ENCODE assay signal across 8 mouse cellular contexts in the genomic region with DNA sequence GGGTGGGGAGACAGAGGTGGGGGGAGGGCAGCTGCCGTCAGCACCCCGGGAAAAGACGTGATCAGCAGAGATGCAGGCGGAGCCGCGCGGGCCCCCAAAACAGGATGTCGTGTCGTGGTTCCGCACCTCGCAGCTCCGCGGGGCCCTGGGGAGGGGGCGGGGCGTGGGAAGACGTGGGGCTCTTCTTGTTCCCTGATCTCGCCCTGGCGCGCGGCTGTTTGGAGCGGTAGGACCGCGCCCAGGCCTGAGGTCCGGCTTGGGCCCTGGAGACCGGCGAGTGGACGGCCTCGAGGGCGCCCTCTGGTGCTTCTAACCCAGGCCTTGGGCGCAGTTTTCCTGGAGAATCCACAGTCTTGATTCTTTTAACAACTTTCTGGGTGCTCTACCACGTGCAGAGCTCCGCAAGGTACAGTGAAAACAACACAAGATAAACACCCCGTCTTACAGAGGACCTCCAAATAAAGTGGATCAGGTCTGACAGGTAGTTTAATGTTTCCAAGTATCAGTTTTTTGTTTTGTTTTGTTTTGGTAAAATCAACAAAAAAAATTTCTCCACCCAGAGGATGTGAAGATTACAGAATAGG. TPM values are rescaled to one million over a fixed set of nuclear protein-coding genes. Genes with fewer than 3 reads are reported as not detected.
DNase-seq lines count a peak whose midpoint lies in the region; ATAC-seq and TF ChIP-seq lines count a peak whose summit lies in the region.

No protein-coding gene starts in this region.

- ATAC-seq in embryonic facial prominence, embryonic 15.5 days (ENCODE audit: insufficient number of reproducible peaks, low FRiP score, low TSS enrichment, low read depth) = peak; percentile 85
- peak; percentile 59 for ATAC-seq in limb, embryonic 11.5 days (ENCODE audit: insufficient number of reproducible peaks, low FRiP score, low TSS enrichment, low read depth)
- peak; percentile 79 for ATAC-seq in midbrain, embryonic 12.5 days (ENCODE audit: low FRiP score, low read depth)

- peak overlapping the region; percentile 79 for H3K4me2 ChIP-seq in embryonic facial prominence, embryonic 15.5 days (replicated peaks)
- peak overlapping the region; percentile 88 for H3K4me2 ChIP-seq in limb, embryonic 11.5 days (ENCODE audit: low read depth, severe bottlenecking)
- peak overlapping the region; percentile 81 for H3K4me2 ChIP-seq in midbrain, embryonic 12.5 days (replicated peaks)

- H3K27ac ChIP-seq in bone marrow macrophage, adult 2 months (ENCODE audit: insufficient read depth, low read depth, low read length) = peak overlapping the region; percentile 99
- H3K27ac ChIP-seq in embryonic facial prominence, embryonic 15.5 days (replicated peaks) = peak overlapping the region; percentile 99
- peak overlapping the region; percentile 92 for H3K27ac ChIP-seq in limb, embryonic 11.5 days (replicated peaks; ENCODE audit: low read depth, low read length)
- peak overlapping the region; percentile 84 for H3K27ac ChIP-seq in midbrain, embryonic 12.5 days (replicated peaks)

- TF ChIP-seq CTCF in bone marrow macrophage, adult 2 months (IDR thresholded peaks at IDR 0.05; ENCODE audit: low read depth, low read length) = 0 out of 2 replicates have a peak, but pooled peaks have one; percentile 12

- no peaks in the 10 kb centered on the region for H3K27me3 ChIP-seq in embryonic facial prominence, embryonic 15.5 days
- H3K27me3 ChIP-seq in limb, embryonic 11.5 days (ENCODE audit: control insufficient read depth, insufficient read depth, low read length) = no peaks in the 10 kb centered on the region
- no peaks in the 10 kb centered on the region for H3K27me3 ChIP-seq in midbrain, embryonic 12.5 days

- DNase-seq in CD4-positive helper T cell, adult 2 months (ENCODE audit: low read depth, low spot score) = peak; percentile 95
- DNase-seq in heart, adult 8-10 months (ENCODE audit: low spot score) = peak; percentile 93
- DNase-seq in kidney, adult 8-10 months = peak; percentile 89 to 94
- peak; percentile 93 for DNase-seq in limb, embryonic 11.5 days (ENCODE audit: low spot score)
- DNase-seq in spleen, postnatal 10 days (ENCODE audit: low spot score in 2 of 2) = peak; percentile 92 to 93

- H3K4me3 ChIP-seq in bone marrow macrophage, adult 2 months (ENCODE audit: insufficient read depth, low read length) = peak overlapping the region; percentile 74
- peak overlapping the region; percentile 84 for H3K4me3 ChIP-seq in embryonic facial prominence, embryonic 15.5 days (replicated peaks)
- H3K4me3 ChIP-seq in limb, embryonic 11.5 days (ENCODE audit: low read depth, low read length) = peak overlapping the region; percentile 82
- H3K4me3 ChIP-seq in midbrain, embryonic 12.5 days = peak overlapping the region; percentile 81

- H3K4me1 ChIP-seq in bone marrow macrophage, adult 2 months (ENCODE audit: control insufficient read depth, insufficient read depth, low read length) = peaks cover 15% of the 10 kb centered on the region
- peaks cover 41% of the 10 kb centered on the region for H3K4me1 ChIP-seq in embryonic facial prominence, embryonic 15.5 days
- peaks cover 29% of the 10 kb centered on the region for H3K4me1 ChIP-seq in limb, embryonic 11.5 days (ENCODE audit: control insufficient read depth, insufficient read depth, low read length)
- peaks cover 40% of the 10 kb centered on the region for H3K4me1 ChIP-seq in midbrain, embryonic 12.5 days

- peak overlapping the region; percentile 69 for H3K9ac ChIP-seq in embryonic facial prominence, embryonic 15.5 days
- peak overlapping the region; percentile 90 for H3K9ac ChIP-seq in limb, embryonic 11.5 days (ENCODE audit: low read length)
- peak overlapping the region; percentile 81 for H3K9ac ChIP-seq in midbrain, embryonic 12.5 days (replicated peaks)

- TF ChIP-seq POLR2A in bone marrow macrophage, adult 2 months (IDR thresholded peaks at IDR 0.05; ENCODE audit: borderline replicate concordance, low read depth, low read length) = peak; percentile 47; the same call in 1 of the 2 replicates

- WGBS in embryonic facial prominence, embryonic 15.5 days = 1% methylated on average over 33 of the region's 33 CpGs
- WGBS in limb, embryonic 11.5 days = under 1% methylated on average over 29 of the region's 33 CpGs
- 0% methylated on average over 33 of the region's 33 CpGs for WGBS in midbrain, embryonic 12.5 days

- H3K9me3 ChIP-seq in embryonic facial prominence, embryonic 15.5 days (replicated peaks) = no peaks in the 10 kb centered on the region
- H3K9me3 ChIP-seq in limb, embryonic 11.5 days (ENCODE audit: control insufficient read depth, low read length) = no peaks in the 10 kb centered on the region
- H3K9me3 ChIP-seq in midbrain, embryonic 12.5 days = no peaks in the 10 kb centered on the region

- no peaks in the 10 kb centered on the region for H3K36me3 ChIP-seq in embryonic facial prominence, embryonic 15.5 days
- H3K36me3 ChIP-seq in limb, embryonic 11.5 days (ENCODE audit: control insufficient read depth, insufficient read depth, low read length) = 0 out of 2 replicates have a peak, but pooled peaks cover under 1% of the 10 kb centered on the region
- no peaks in the 10 kb centered on the region for H3K36me3 ChIP-seq in midbrain, embryonic 12.5 days

RNA-seq across cellular contexts. Expression of a gene that starts 5.1 kb away (rescaled TPM):
- polyA plus RNA-seq in bone marrow macrophage, adult 2 months (2012; ENCODE audit: insufficient read depth, insufficient read length, missing spikeins) = 537 and 572 TPM in 2 replicates
- polyA plus RNA-seq in embryonic facial prominence, embryonic 15.5 days (2015; fragmentation: Nextera tagmentation; extraction: Ambion mirVana) = 69.9 and 70.3 TPM in 2 replicates
- total RNA-seq in heart, adult 8-10 months (2022) = 10 to 100 TPM; 17.5 to 20.1 (median 19.2) TPM
- 54.4 and 58.7 TPM in 2 replicates for polyA plus RNA-seq in limb, embryonic 11.5 days (2014; fragmentation: Nextera tagmentation; extraction: Ambion mirVana)
- polyA plus RNA-seq in midbrain, embryonic 12.5 days (2016; fragmentation: Nextera tagmentation; extraction: Ambion mirVana) = 21.6 and 27.0 TPM in 2 replicates

RNA-seq across cellular contexts. Expression of a gene that starts 16.9 kb away (rescaled TPM):
- 43.4 and 50.2 TPM in 2 replicates for polyA plus RNA-seq in bone marrow macrophage, adult 2 months (2012; ENCODE audit: insufficient read depth, insufficient read length, missing spikeins)
- polyA plus RNA-seq in embryonic facial prominence, embryonic 15.5 days (2015; fragmentation: Nextera tagmentation; extraction: Ambion mirVana) = 39.9 and 42.1 TPM in 2 replicates
- 10 to 100 TPM; 21.9 to 25.1 (median 24.0) TPM for total RNA-seq in heart, adult 8-10 months (2022)
- polyA plus RNA-seq in limb, embryonic 11.5 days (2014; fragmentation: Nextera tagmentation; extraction: Ambion mirVana) = 14.2 and 15.8 TPM in 2 replicates
- polyA plus RNA-seq in midbrain, embryonic 12.5 days (2016; fragmentation: Nextera tagmentation; extraction: Ambion mirVana) = 14.7 and 16.2 TPM in 2 replicates

RNA-seq across cellular contexts. Expression of a gene that starts 40.7 kb away (rescaled TPM):
- 103 and 110 TPM in 2 replicates for polyA plus RNA-seq in bone marrow macrophage, adult 2 months (2012; ENCODE audit: insufficient read depth, insufficient read length, missing spikeins)
- polyA plus RNA-seq in embryonic facial prominence, embryonic 15.5 days (2015; fragmentation: Nextera tagmentation; extraction: Ambion mirVana) = 94.2 and 94.5 TPM in 2 replicates
- 10 to 100 TPM; 62.6 to 83.1 (median 73.8) TPM for total RNA-seq in heart, adult 8-10 months (2022)
- 73.7 and 78.3 TPM in 2 replicates for polyA plus RNA-seq in limb, embryonic 11.5 days (2014; fragmentation: Nextera tagmentation; extraction: Ambion mirVana)
- polyA plus RNA-seq in midbrain, embryonic 12.5 days (2016; fragmentation: Nextera tagmentation; extraction: Ambion mirVana) = 49.9 and 50.1 TPM in 2 replicates

RNA-seq across cellular contexts. Expression of a gene that starts 40.7 kb away (rescaled TPM):
- polyA plus RNA-seq in bone marrow macrophage, adult 2 months (2012; ENCODE audit: insufficient read depth, insufficient read length, missing spikeins) = 33.3 and 36.9 TPM in 2 replicates
- 29.4 and 31.8 TPM in 2 replicates for polyA plus RNA-seq in embryonic facial prominence, embryonic 15.5 days (2015; fragmentation: Nextera tagmentation; extraction: Ambion mirVana)
- 10 to 100 TPM; 31.6 to 34.8 (median 32.8) TPM for total RNA-seq in heart, adult 8-10 months (2022)
- 53.7 and 55.2 TPM in 2 replicates for polyA plus RNA-seq in limb, embryonic 11.5 days (2014; fragmentation: Nextera tagmentation; extraction: Ambion mirVana)
- polyA plus RNA-seq in midbrain, embryonic 12.5 days (2016; fragmentation: Nextera tagmentation; extraction: Ambion mirVana) = 43.3 and 45.8 TPM in 2 replicates

Comparison
In these comparisons a context has a peak if more than half of its experiments do, and no peak if none do; other contexts are left out.
1. Peak in every context shown above with its lines: DNase-seq, ATAC-seq, H3K4me3 ChIP-seq and H3K27ac ChIP-seq.